Mouse (Mus musculus) heart, embryonic 14.5 days (tissue): Measurements from ENCODE around the gene Abhd12b. TPM values are rescaled to one million over a fixed set of nuclear protein-coding genes. Genes with fewer than 3 reads are reported as not detected.

Experiments used
- ATAC-seq: fragments of 200-750 bp; cut with Nextera tagmentation; 2 replicates; pipeline ENCODE4 v1.8.0; 2017; ENCODE audit warnings: low read depth, moderate TSS enrichment; ENCODE audit not compliant: insufficient number of reproducible peaks, insufficient read depth, low FRiP score
- H3K27ac ChIP-seq, 2 experiments: fragments of 200-500 bp in 1 of 2; fragments of 300-500 bp in 1 of 2; sonication (generic) in 1 of 2; replicated peaks in 1 of 2; 2 replicates each; pipeline ENCODE4 v1.5.1; 2012 to 2014; ENCODE audit warnings: low read depth in 2 of 2, low read length in 2 of 2, control low read depth in 1 of 2, mild to moderate bottlenecking in 1 of 2, mixed read lengths in 1 of 2; ENCODE audit not compliant: control insufficient read depth in 1 of 2, insufficient read depth in 1 of 2
- H3K27me3 ChIP-seq: fragments of 300-500 bp; sonication (generic); 2 replicates; pipeline ENCODE4 v1.6.1; 2014; ENCODE audit warnings: mild to moderate bottlenecking, low read length, control low read depth; ENCODE audit not compliant: control insufficient read depth, insufficient read depth
- H3K36me3 ChIP-seq: fragments of 300-500 bp; sonication (generic); 2 replicates; pipeline ENCODE4 v1.6.1; 2014; ENCODE audit warnings: mild to moderate bottlenecking, control low read depth, low read length, mixed read lengths; ENCODE audit not compliant: control insufficient read depth, insufficient read depth
- H3K4me1 ChIP-seq, 2 experiments: fragments of 200-500 bp in 1 of 2; fragments of 300-500 bp in 1 of 2; sonication (generic) in 1 of 2; 2 replicates each; pipeline ENCODE4 v1.6.1; 2012 to 2014; ENCODE audit warnings: low read length in 2 of 2, control low read depth in 1 of 2, mixed read lengths in 1 of 2; ENCODE audit not compliant: control insufficient read depth in 2 of 2, insufficient read depth in 2 of 2
- H3K4me2 ChIP-seq: fragments of 300-500 bp; sonication (generic); 2 replicates; pipeline ENCODE4 v1.6.1; 2014; ENCODE audit warnings: mild to moderate bottlenecking, low read length
- H3K4me3 ChIP-seq, 2 experiments: fragments of 200-500 bp in 1 of 2; fragments of 300-500 bp in 1 of 2; sonication (generic) in 1 of 2; 2 replicates each; pipeline ENCODE4 v1.5.1; 2012 to 2014; ENCODE audit warnings: low read length in 2 of 2, mild to moderate bottlenecking in 2 of 2, control low read depth in 1 of 2, low read depth in 1 of 2, moderate library complexity in 1 of 2; ENCODE audit not compliant: control insufficient read depth in 1 of 2, insufficient read depth in 1 of 2
- H3K9ac ChIP-seq: fragments of 300-500 bp; sonication (generic); 2 replicates; pipeline ENCODE4 v1.6.1; 2014; ENCODE audit warnings: mild to moderate bottlenecking, low read length
- H3K9me3 ChIP-seq: fragments of 300-500 bp; sonication (generic); 2 replicates; pipeline ENCODE4 v1.6.1; 2016; ENCODE audit warnings: low read length, control low read depth; ENCODE audit not compliant: control insufficient read depth
- WGBS: fragments of 180-500 bp; shearing (Covaris S2); extraction: QIAGEN DNeasy Blood & Tissue Kit; methylation state at CpG from one replicate; pipeline ENCODE4 v1.1.7; 2014; 5-methylcytosine and 5-hydroxymethylcytosine counted together
- polyA plus RNA-seq: library from polyadenylated mRNA; unstranded; fragments of >200 nt; fragmentation: Nextera tagmentation; extraction: Ambion mirVana; gene quantifications from 2 replicates; pipeline ENCODE4 v1.2.1, GENCODE M21; 2014

Abhd12b gene
- polyA plus RNA-seq, 1 experiment from 2014 or later = not detected

- 88% methylated on average over 5 of the region's 5 CpGs for WGBS
- Histone ChIP-seq H3K9ac (no peak overlapping the region), H3K4me2 (no peak overlapping the region), H3K9me3 (no peaks in the 10 kb centered on the region), H3K4me3 (no peak overlapping the region), H3K36me3 (0 out of 2 replicates have a peak, but pooled peaks cover 8% of the 10 kb centered on the region), H3K4me1 (peaks cover 1 to 11% of the 10 kb centered on the region in 2 experiments), H3K27ac (no peak overlapping the region), H3K27me3 (no peaks in the 10 kb centered on the region)
- no peak for ATAC-seq
Measured at GRCm38 (mm10) chr12:70221425-70221824, 67.5 kb downstream of the Abhd12b start.

- no peak for ATAC-seq
- WGBS = 39% methylated on average over 4 of the region's 4 CpGs
- H3K9ac ChIP-seq = no peak overlapping the region
- no peak overlapping the region for H3K27ac ChIP-seq
- H3K4me2 ChIP-seq = no peak overlapping the region
- no peak overlapping the region for H3K4me3 ChIP-seq
- H3K27me3 ChIP-seq = no peaks in the 10 kb centered on the region
- H3K36me3 ChIP-seq = 0 out of 2 replicates have a peak, but pooled peaks cover 8% of the 10 kb centered on the region
- peaks cover 10 to 11% of the 10 kb centered on the region in 2 experiments; a peak in 3 of 4 replicates for H3K4me1 ChIP-seq
- H3K9me3 ChIP-seq = no peaks in the 10 kb centered on the region
Measured at GRCm38 (mm10) chr12:70223331-70223730, 69.4 kb downstream of the Abhd12b start.

GRCm38 (mm10) chr12:70226655-70227054 is 72.7 kb downstream of the Abhd12b start:
- Histone ChIP-seq H3K9ac (peak overlapping the region; percentile 82), H3K4me2 (peak overlapping the region; percentile 90), H3K9me3 (no peaks in the 10 kb centered on the region), H3K36me3 (no peaks in the 10 kb centered on the region), H3K27ac (peak overlapping the region; percentile 40 to 67; a peak in 3 of 4 replicates), H3K4me1 (peaks cover 15 to 18% of the 10 kb centered on the region in 2 experiments), H3K27me3 (no peaks in the 10 kb centered on the region), H3K4me3 (peak overlapping the region; percentile 60 to 63)
- ATAC-seq = no peak
- 29% methylated on average over 5 of the region's 5 CpGs for WGBS

DNA sequence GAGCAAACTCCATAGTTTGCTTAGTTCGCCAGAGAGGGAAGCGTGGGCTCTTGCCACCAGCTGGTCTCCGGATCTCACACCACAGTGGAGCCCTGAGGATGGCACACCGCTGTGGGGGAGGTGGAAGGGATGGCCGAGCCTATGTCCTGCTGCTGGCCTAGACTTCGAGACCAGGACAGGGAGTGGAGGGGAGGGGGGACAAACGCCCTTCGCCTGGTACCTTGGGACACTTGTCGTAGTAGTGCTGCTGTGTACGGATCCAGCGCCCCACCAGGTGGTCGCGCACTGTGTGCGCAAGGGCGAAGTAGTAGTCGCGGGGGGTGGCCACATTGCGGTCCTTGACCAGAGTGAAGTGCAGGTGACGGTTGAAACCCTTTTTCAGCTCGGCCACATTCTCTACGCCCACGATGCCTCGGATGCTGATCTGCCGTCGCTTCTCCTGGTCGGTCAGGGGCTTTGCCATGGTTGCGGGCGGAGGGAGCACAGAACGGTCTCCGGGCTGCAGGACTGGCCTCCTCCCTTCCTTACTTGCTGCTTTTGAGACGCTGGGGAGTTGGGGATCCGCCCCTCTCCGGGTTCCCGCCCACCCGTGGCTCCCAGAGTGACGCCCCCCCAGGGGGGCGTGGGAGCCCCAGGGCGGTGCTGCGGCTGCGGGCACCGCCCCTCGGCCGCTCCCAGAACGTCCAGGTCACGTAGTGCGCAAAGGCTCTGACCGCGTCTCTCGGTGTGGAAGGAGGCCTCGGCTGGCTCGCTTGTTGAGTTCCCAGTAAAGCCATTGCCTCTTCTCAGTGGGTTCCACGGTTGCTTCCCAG is 73.4 kb downstream of the Abhd12b start:
- under 1% methylated on average over 52 of the region's 52 CpGs for WGBS
- Histone ChIP-seq H3K27ac (peak overlapping the region; percentile 50 to 80), H3K27me3 (no peaks in the 10 kb centered on the region), H3K4me2 (peak overlapping the region; percentile 90), H3K9ac (peak overlapping the region; percentile 82), H3K36me3 (no peaks in the 10 kb centered on the region), H3K4me1 (peaks cover 19 to 24% of the 10 kb centered on the region in 2 experiments), H3K4me3 (peak overlapping the region; percentile 60 to 63), H3K9me3 (no peaks in the 10 kb centered on the region)
- ATAC-seq = peak; percentile 92

GRCm38 (mm10) chr12:70228155-70228554 is 74.2 kb downstream of the Abhd12b start:
- no peak for ATAC-seq
- Histone ChIP-seq H3K4me1 (peaks cover 19 to 24% of the 10 kb centered on the region in 2 experiments), H3K4me2 (peak overlapping the region; percentile 90), H3K27me3 (no peaks in the 10 kb centered on the region), H3K4me3 (peak overlapping the region; percentile 60 to 63), H3K27ac (peak overlapping the region; percentile 50 to 80), H3K36me3 (no peaks in the 10 kb centered on the region), H3K9ac (peak overlapping the region; percentile 82), H3K9me3 (no peaks in the 10 kb centered on the region)
- WGBS = 66% methylated on average over 11 of the region's 11 CpGs

DNA sequence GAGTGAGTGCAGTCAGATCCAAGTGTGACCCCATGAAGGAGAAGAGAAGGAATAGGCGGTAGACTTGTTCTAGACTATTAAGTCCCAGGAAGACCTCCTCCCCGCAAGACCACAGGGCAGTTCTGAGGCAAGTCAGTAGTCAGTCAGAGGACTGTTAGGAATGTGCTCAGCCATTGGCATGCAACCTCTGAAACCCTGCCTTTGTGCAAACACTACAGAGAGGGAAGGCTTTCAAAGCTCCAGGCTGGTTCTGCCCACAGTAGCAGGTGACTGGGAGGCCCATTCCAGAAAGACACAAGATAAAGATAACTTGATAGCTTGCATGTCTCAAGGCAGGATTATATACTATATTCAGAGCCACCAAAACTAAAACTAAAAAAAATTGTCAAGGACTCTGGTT is 77.4 kb downstream of the Abhd12b start, which contains the start of gene Pygl:
Pygl (minus strand) TSS at position 195 of the 400 bp plus-strand sequence.
- H3K4me1 ChIP-seq = peaks cover 16 to 23% of the 10 kb centered on the region in 2 experiments
- no peaks in the 10 kb centered on the region for H3K36me3 ChIP-seq
- ATAC-seq = no peak
- no peaks in the 10 kb centered on the region for H3K27me3 ChIP-seq
- no peak within 1 kb of the TSS for H3K9ac ChIP-seq
- 79% methylated on average over 2 of the region's 2 CpGs for WGBS
- peak within 1 kb of the TSS in 1 of 2 experiments; percentile 28; a peak in 1 of 4 replicates for H3K27ac ChIP-seq
- no peaks in the 10 kb centered on the region for H3K9me3 ChIP-seq
- H3K4me2 ChIP-seq = no peak within 1 kb of the TSS
- no peak within 1 kb of the TSS for H3K4me3 ChIP-seq

- Histone ChIP-seq H3K27ac (no peak overlapping the region), H3K36me3 (no peaks in the 10 kb centered on the region), H3K4me2 (no peak overlapping the region), H3K9ac (no peak overlapping the region), H3K4me1 (peaks cover 16 to 17% of the 10 kb centered on the region in 2 experiments), H3K27me3 (no peaks in the 10 kb centered on the region), H3K4me3 (no peak overlapping the region), H3K9me3 (no peaks in the 10 kb centered on the region)
- no peak for ATAC-seq
- 33% methylated on average over 5 of the region's 5 CpGs for WGBS
Measured at GRCm38 (mm10) chr12:70232020-70232544, 78.1 kb downstream of the Abhd12b start.
